Mouse (Mus musculus) thymus, postnatal 36 days (tissue): ENCODE measurements around the gene Ltbp4.
A peak's percentile ranks its signal among the peaks of the same experiment; 100 is the strongest.

Source experiments
- DNase-seq, 2 experiments: peaks; one replicate each; pipeline ENCODE4 v3.0.0; 2022; ENCODE audit warnings: mixed read lengths in 2 of 2

The Ltbp4 gene

GRCm38 (mm10) chr7:27337175-27337853 lies at the start of gene Ltbp4:
Ltbp4 (minus strand) TSS chr7:27337692.
- no peak for DNase-seq

- peak; percentile 57 to 61 for DNase-seq
These were observed 47.2 kb upstream of the Ltbp4 start for GRCm38 (mm10) chr7:27384731-27385130.

- DNase-seq: no peak
These were observed 46.6 kb upstream of the Ltbp4 start for GRCm38 (mm10) chr7:27384134-27384533.

- no peak for DNase-seq
These were observed 45.7 kb upstream of the Ltbp4 start for GRCm38 (mm10) chr7:27383233-27383632.

- DNase-seq: no peak
These were observed 44.1 kb upstream of the Ltbp4 start for GRCm38 (mm10) chr7:27381560-27381959.

GRCm38 (mm10) chr7:27381009-27381408 lies 43.5 kb upstream of the Ltbp4 start:
- DNase-seq: no peak

GRCm38 (mm10) chr7:27379836-27380235 lies 42.3 kb upstream of the Ltbp4 start:
- no peak for DNase-seq

- no peak for DNase-seq
These were observed 40.9 kb upstream of the Ltbp4 start for GRCm38 (mm10) chr7:27378431-27378830.

- DNase-seq: no peak
These were observed 37.8 kb upstream of the Ltbp4 start for GRCm38 (mm10) chr7:27375274-27375673.

GRCm38 (mm10) chr7:27371715-27372462 lies 34.4 kb upstream of the Ltbp4 start:
- no peak for DNase-seq

- no peak for DNase-seq
These were observed 31.6 kb upstream of the Ltbp4 start for GRCm38 (mm10) chr7:27369111-27369510.

- no peak for DNase-seq
These were observed 30.5 kb upstream of the Ltbp4 start for GRCm38 (mm10) chr7:27367976-27368375.

GRCm38 (mm10) chr7:27366082-27366844 lies 28.8 kb upstream of the Ltbp4 start:
- DNase-seq: no peak

GRCm38 (mm10) chr7:27364379-27364778 lies 26.9 kb upstream of the Ltbp4 start:
- DNase-seq: no peak

- DNase-seq: peak; percentile 94 to 96
These were observed 23.9 kb upstream of the Ltbp4 start for GRCm38 (mm10) chr7:27361283-27361946.

GRCm38 (mm10) chr7:27360749-27361148 lies 23.3 kb upstream of the Ltbp4 start:
- no peak for DNase-seq

- no peak for DNase-seq
These were observed 22.3 kb upstream of the Ltbp4 start for GRCm38 (mm10) chr7:27359706-27360358.

- no peak for DNase-seq
These were observed 21.7 kb upstream of the Ltbp4 start for GRCm38 (mm10) chr7:27359162-27359561.

- DNase-seq: no peak
These were observed 20.1 kb upstream of the Ltbp4 start for GRCm38 (mm10) chr7:27357595-27357978.

- no peak for DNase-seq
These were observed 19.5 kb upstream of the Ltbp4 start, which contains the start of gene Gm20479 for GRCm38 (mm10) chr7:27356861-27357594. Gm20479 (minus strand) TSS chr7:27357419.

- DNase-seq: no peak
These were observed 18.8 kb upstream of the Ltbp4 start for GRCm38 (mm10) chr7:27356248-27356647.
